Mouse (Mus musculus): ENCODE measurements at regions not wholly inside any gene's neighbourhood (a gene's known extent, or its start where the extent isn't known, plus 50 kb on each side); places are given as distances from the start of the nearest gene placed in this dataset.

GRCm38 (mm10) chr1:185967227-185967626 lies 149.9 kb downstream of the Lyplal1 start:
- no peak for TF ChIP-seq POLR2A (IDR thresholded peaks at IDR 0.05; ENCODE audit: control insufficient read depth, low read depth, low read length)
- TF ChIP-seq CTCF (IDR thresholded peaks at IDR 0.05; ENCODE audit: control insufficient read depth, insufficient read depth, insufficient replicate concordance, low read depth, low read length), result no peak

Data from testis, adult 2 months (tissue).